Mouse (Mus musculus) embryonic fibroblast, embryonic 13.5 days (primary cell): ENCODE measurements around the gene Serinc1.

ENCODE experiments used
- CTCF ChIP-seq: IDR thresholded peaks from 2 replicates; pipeline ENCODE4 v1.5.1; 2011; ENCODE audit warnings: mild to moderate bottlenecking, control low read depth, low read length, moderate library complexity, borderline replicate concordance; ENCODE audit not compliant: insufficient read depth
- POLR2A ChIP-seq: IDR thresholded peaks from 2 replicates; pipeline ENCODE4 v1.6.1; 2011; ENCODE audit warnings: low read depth, mild to moderate bottlenecking, control low read depth, low read length, moderate library complexity

DNA sequence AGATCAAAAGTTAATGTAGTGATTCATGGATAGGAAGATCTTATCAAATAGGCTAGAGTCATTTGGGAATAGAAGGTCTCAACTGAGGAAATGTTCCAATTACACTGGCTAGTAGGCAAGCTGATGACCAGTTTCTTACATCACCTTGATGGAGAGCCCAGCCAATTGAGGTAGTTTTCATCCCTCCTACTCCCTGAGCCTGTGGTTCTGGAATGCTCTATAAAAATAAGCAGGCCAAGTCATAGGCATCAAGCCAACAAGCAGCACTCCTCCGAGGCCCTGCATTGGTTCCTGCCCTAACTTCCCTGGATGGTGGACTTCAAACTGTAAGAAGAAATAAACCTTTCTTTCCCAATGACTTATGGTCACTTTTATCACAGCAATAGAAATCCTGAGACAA, 17.1 kb downstream of the Serinc1 start:
- TF ChIP-seq CTCF (no peak), POLR2A (no peak)
